Mouse (Mus musculus): ENCODE results near the gene Tnnc1. TPM values are rescaled to one million over a fixed set of nuclear protein-coding genes. Genes with fewer than 3 reads are reported as not detected.

Tnnc1 gene
- polyA plus RNA-seq, 1 experiment from 2014 or later, result 4.1 TPM

GRCm38 (mm10) chr14:31258476-31259050, 50.5 kb downstream of the Tnnc1 start:
- Histone ChIP-seq H3K9me3 (ENCODE audit: control insufficient read depth, low read length) (no peaks in the 10 kb centered on the region), H3K4me2 (replicated peaks; ENCODE audit: low read depth) (no peak overlapping the region), H3K9ac (ENCODE audit: low read length) (no peak overlapping the region), H3K4me3 (ENCODE audit: low read depth, low read length) (no peak overlapping the region), H3K4me1 (replicated peaks; ENCODE audit: control insufficient read depth, insufficient read depth) (no peaks in the 10 kb centered on the region), H3K27me3 (ENCODE audit: control insufficient read depth, insufficient read depth, low read length) (no peaks in the 10 kb centered on the region), H3K36me3 (ENCODE audit: control insufficient read depth, insufficient read depth, low read length) (peaks cover 54% of the 10 kb centered on the region), H3K27ac (replicated peaks) (no peak overlapping the region)
- DNase-seq (ENCODE audit: low spot score), result no peak
- no peak for ATAC-seq (ENCODE audit: low FRiP score, low TSS enrichment)
- 92% methylated on average over 14 of the region's 14 CpGs for WGBS
- TF ChIP-seq CTCF (IDR thresholded peaks at IDR 0.05; ENCODE audit: low read depth) (no peak), EP300 (optimal IDR thresholded peaks at IDR 0.05) (no peak)

GRCm38 (mm10) chr14:31260374-31260773, 52.3 kb downstream of the Tnnc1 start:
- peaks cover 44% of the 10 kb centered on the region for H3K36me3 ChIP-seq (ENCODE audit: control insufficient read depth, insufficient read depth, low read length)
- H3K4me2 ChIP-seq (replicated peaks; ENCODE audit: low read depth), result no peak overlapping the region
- H3K4me1 ChIP-seq (replicated peaks; ENCODE audit: control insufficient read depth, insufficient read depth), result no peaks in the 10 kb centered on the region
- H3K27ac ChIP-seq (replicated peaks), result no peak overlapping the region
- no peaks in the 10 kb centered on the region for H3K27me3 ChIP-seq (ENCODE audit: control insufficient read depth, insufficient read depth, low read length)
- H3K9ac ChIP-seq (ENCODE audit: low read length), result no peak overlapping the region
- no peak for DNase-seq (ENCODE audit: low spot score)
- no peak overlapping the region for H3K4me3 ChIP-seq (ENCODE audit: low read depth, low read length)
- ATAC-seq (ENCODE audit: low FRiP score, low TSS enrichment), result no peak
- WGBS, result 95% methylated on average over 4 of the region's 4 CpGs
- TF ChIP-seq EP300 (optimal IDR thresholded peaks at IDR 0.05) (no peak), CTCF (IDR thresholded peaks at IDR 0.05; ENCODE audit: low read depth) (no peak)
- H3K9me3 ChIP-seq (ENCODE audit: control insufficient read depth, low read length), result no peaks in the 10 kb centered on the region

DNA sequence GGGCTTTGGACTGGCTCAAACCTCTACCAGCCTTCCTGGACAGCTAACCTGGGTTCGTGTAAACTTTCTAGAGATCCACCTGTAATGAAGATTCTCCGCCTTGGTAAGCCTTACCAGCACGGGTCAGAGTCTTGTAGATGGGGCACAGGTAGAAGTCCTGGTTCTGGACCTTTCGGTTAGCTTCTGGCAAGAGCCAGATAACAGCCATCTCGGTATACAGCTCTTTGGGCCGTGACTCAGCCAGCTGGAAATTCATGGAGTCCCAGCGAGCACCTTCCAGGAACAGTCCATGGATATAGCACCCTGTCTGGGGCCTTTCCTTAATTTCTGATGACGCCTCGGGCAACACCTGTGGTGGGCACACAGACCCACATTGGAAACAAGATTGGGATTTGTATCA, 52.8 kb downstream of the Tnnc1 start:
- no peak for ATAC-seq (ENCODE audit: low FRiP score, low TSS enrichment)
- H3K27me3 ChIP-seq (ENCODE audit: control insufficient read depth, insufficient read depth, low read length), result no peaks in the 10 kb centered on the region

More for the DNA sequence above, 52.8 kb downstream of the Tnnc1 start:
- Histone ChIP-seq H3K36me3 (ENCODE audit: control insufficient read depth, insufficient read depth, low read length) (peaks cover 40% of the 10 kb centered on the region), H3K4me3 (ENCODE audit: low read depth, low read length) (no peak overlapping the region), H3K9me3 (ENCODE audit: control insufficient read depth, low read length) (no peaks in the 10 kb centered on the region), H3K4me2 (replicated peaks; ENCODE audit: low read depth) (no peak overlapping the region), H3K27ac (replicated peaks) (no peak overlapping the region), H3K9ac (ENCODE audit: low read length) (no peak overlapping the region), H3K4me1 (replicated peaks; ENCODE audit: control insufficient read depth, insufficient read depth) (no peaks in the 10 kb centered on the region)
- 92% methylated on average over 9 of the region's 9 CpGs for WGBS
- no peak for DNase-seq (ENCODE audit: low spot score)
- TF ChIP-seq CTCF (IDR thresholded peaks at IDR 0.05; ENCODE audit: low read depth), result no peak
- TF ChIP-seq EP300 (optimal IDR thresholded peaks at IDR 0.05), result no peak

Other genes with a start within 250 kb of the Tnnc1 start
- gene Glt8d1, start 206.9 kb upstream of the Tnnc1 start, polyA plus RNA-seq (2015; fragmentation: Nextera tagmentation; extraction: Ambion mirVana), result 28.2 and 29.7 TPM in 2 replicates
- 508 and 513 TPM in 2 replicates for gene Spcs1, start 206.6 kb upstream of the Tnnc1 start, polyA plus RNA-seq (2015; fragmentation: Nextera tagmentation; extraction: Ambion mirVana)
- 47.8 and 47.9 TPM in 2 replicates for gene Pbrm1, start 189.2 kb upstream of the Tnnc1 start, polyA plus RNA-seq (2015; fragmentation: Nextera tagmentation; extraction: Ambion mirVana)
- 58.0 and 70.7 TPM in 2 replicates for gene Gnl3, start 189.2 kb upstream of the Tnnc1 start, polyA plus RNA-seq (2015; fragmentation: Nextera tagmentation; extraction: Ambion mirVana)
- gene Smim4, start 79.4 kb upstream of the Tnnc1 start, polyA plus RNA-seq (2015; fragmentation: Nextera tagmentation; extraction: Ambion mirVana), result 99.3 and 108 TPM in 2 replicates
- gene Nt5dc2, start 77.3 kb upstream of the Tnnc1 start, polyA plus RNA-seq (2015; fragmentation: Nextera tagmentation; extraction: Ambion mirVana), result 61.0 and 65.3 TPM in 2 replicates
- 23.7 and 23.9 TPM in 2 replicates for gene Stab1, start 39.7 kb upstream of the Tnnc1 start, polyA plus RNA-seq (2015; fragmentation: Nextera tagmentation; extraction: Ambion mirVana)
- gene Nisch, start 8.6 kb downstream of the Tnnc1 start, polyA plus RNA-seq (2015; fragmentation: Nextera tagmentation; extraction: Ambion mirVana), result 87.7 and 106 TPM in 2 replicates
- gene Sema3g, start 9.5 kb downstream of the Tnnc1 start, polyA plus RNA-seq (2015; fragmentation: Nextera tagmentation; extraction: Ambion mirVana), result 0.38 and 0.53 TPM in 2 replicates
- gene Phf7, start 43.0 kb downstream of the Tnnc1 start, polyA plus RNA-seq (2015; fragmentation: Nextera tagmentation; extraction: Ambion mirVana), result 9.5 and 10.1 TPM in 2 replicates
- gene Bap1, start 43.1 kb downstream of the Tnnc1 start, polyA plus RNA-seq (2015; fragmentation: Nextera tagmentation; extraction: Ambion mirVana), result 22.5 and 24.5 TPM in 2 replicates
- gene Dnah1, start 115.6 kb downstream of the Tnnc1 start, polyA plus RNA-seq (2015; fragmentation: Nextera tagmentation; extraction: Ambion mirVana), result 0.74 and 0.81 TPM in 2 replicates
- gene Capn7, start 128.3 kb downstream of the Tnnc1 start, polyA plus RNA-seq (2015; fragmentation: Nextera tagmentation; extraction: Ambion mirVana), result 24.8 and 26.8 TPM in 2 replicates
- gene Sh3bp5, start 227.8 kb downstream of the Tnnc1 start, polyA plus RNA-seq (2015; fragmentation: Nextera tagmentation; extraction: Ambion mirVana), result 9.9 and 10.9 TPM in 2 replicates

All from stomach, postnatal 0 days (tissue).